Mouse (Mus musculus) neural tube, embryonic 11.5 days (tissue): Measurements from ENCODE around the gene Ptk7. TPM values are rescaled to one million over a fixed set of nuclear protein-coding genes. Genes with fewer than 3 reads are reported as not detected.

Experiments
- ATAC-seq: fragments of 200-750 bp; cut with Nextera tagmentation; 2 replicates; pipeline ENCODE4 v1.8.0; 2017; ENCODE audit warnings: moderate number of reproducible peaks, mild to moderate bottlenecking, moderate TSS enrichment, moderate library complexity; ENCODE audit not compliant: insufficient read depth, low FRiP score, low TSS enrichment
- DNase-seq: peaks from one replicate; pipeline ENCODE4 v3.0.0-alpha.2; 2015; ENCODE audit warnings: low spot score
- H3K27ac ChIP-seq: fragments of 300-500 bp; sonication (generic); 2 replicates; pipeline ENCODE4 v1.5.1; 2014; ENCODE audit warnings: low read depth, mild to moderate bottlenecking, low read length
- H3K27me3 ChIP-seq: fragments of 300-500 bp; sonication (generic); 2 replicates; pipeline ENCODE4 v1.6.1; 2014; ENCODE audit warnings: mild to moderate bottlenecking, low read length, mixed read lengths; ENCODE audit not compliant: control insufficient read depth, insufficient read depth
- H3K36me3 ChIP-seq: fragments of 300-500 bp; sonication (generic); 2 replicates; pipeline ENCODE4 v1.6.1; 2014; ENCODE audit warnings: mild to moderate bottlenecking, low read length, moderate library complexity, mixed read lengths; ENCODE audit not compliant: control insufficient read depth, insufficient read depth
- H3K4me1 ChIP-seq: fragments of 300-500 bp; sonication (generic); 2 replicates; pipeline ENCODE4 v1.6.1; 2014; ENCODE audit warnings: low read length, mixed read lengths; ENCODE audit not compliant: control insufficient read depth, insufficient read depth
- H3K4me2 ChIP-seq: fragments of 300-500 bp; sonication (generic); 2 replicates; pipeline ENCODE4 v1.6.1; 2014; ENCODE audit warnings: low read depth, mild to moderate bottlenecking, moderate library complexity
- H3K4me3 ChIP-seq: fragments of 300-500 bp; sonication (generic); 2 replicates; pipeline ENCODE4 v1.5.1; 2014; ENCODE audit warnings: low read depth, low read length
- H3K9ac ChIP-seq: fragments of 300-500 bp; sonication (generic); 2 replicates; pipeline ENCODE4 v1.6.1; 2014; ENCODE audit warnings: mild to moderate bottlenecking, low read length
- H3K9me3 ChIP-seq: fragments of 300-500 bp; sonication (generic); 2 replicates; pipeline ENCODE4 v1.6.1; 2016; ENCODE audit warnings: low read length; ENCODE audit not compliant: control insufficient read depth
- WGBS: fragments of 180-500 bp; shearing (Covaris S2); extraction: QIAGEN DNeasy Blood & Tissue Kit; methylation state at CpG from one replicate; pipeline ENCODE4 v1.1.7; 2014; 5-methylcytosine and 5-hydroxymethylcytosine counted together
- polyA plus RNA-seq: library from polyadenylated mRNA; unstranded; fragments of >200 nt; fragmentation: Nextera tagmentation; extraction: Ambion mirVana; gene quantifications from 2 replicates; pipeline ENCODE4 v1.2.1, GENCODE M21; 2014

Ptk7 gene
- polyA plus RNA-seq, 1 experiment from 2014 or later = 32.9 TPM

GRCm38 (mm10) chr17:46554646-46554976 is 74.7 kb downstream of the Ptk7 start:
- Histone ChIP-seq H3K4me3 (peak overlapping the region; percentile 96), H3K4me1 (peaks cover 22% of the 10 kb centered on the region), H3K27ac (no peak overlapping the region), H3K36me3 (no peaks in the 10 kb centered on the region; the same call in none of the 2 replicates), H3K4me2 (peak overlapping the region; percentile 89), H3K9me3 (no peaks in the 10 kb centered on the region), H3K27me3 (no peaks in the 10 kb centered on the region), H3K9ac (peak overlapping the region; percentile 96)
- ATAC-seq (no peak), DNase-seq (peak; percentile 31)
- 1% methylated on average over 11 of the region's 11 CpGs for WGBS

GRCm38 (mm10) chr17:46553926-46554325 is 75.4 kb downstream of the Ptk7 start:
- Histone ChIP-seq H3K27me3 (no peaks in the 10 kb centered on the region), H3K4me3 (peak overlapping the region; percentile 96), H3K4me2 (peak overlapping the region; percentile 89), H3K36me3 (no peaks in the 10 kb centered on the region; the same call in none of the 2 replicates), H3K9ac (peak overlapping the region; percentile 96), H3K27ac (no peak overlapping the region), H3K9me3 (no peaks in the 10 kb centered on the region), H3K4me1 (peaks cover 22% of the 10 kb centered on the region)
- WGBS = 74% methylated on average over 3 of the region's 3 CpGs
- ATAC-seq (no peak), DNase-seq (no peak)

- no peaks in the 10 kb centered on the region; the same call in none of the 2 replicates for H3K36me3 ChIP-seq
- peak overlapping the region; percentile 54; the same call in 1 of the 2 replicates for H3K27ac ChIP-seq
- no peaks in the 10 kb centered on the region for H3K27me3 ChIP-seq
- peak overlapping the region; percentile 24 for H3K4me3 ChIP-seq
- H3K9ac ChIP-seq = peak overlapping the region; percentile 31
- ATAC-seq (no peak), DNase-seq (no peak)
- WGBS = 46% methylated on average over 11 of the region's 11 CpGs
- H3K4me1 ChIP-seq = peaks cover 22% of the 10 kb centered on the region
- no peaks in the 10 kb centered on the region for H3K9me3 ChIP-seq
- peak overlapping the region; percentile 89 for H3K4me2 ChIP-seq
Observed at GRCm38 (mm10) chr17:46553469-46553868, 75.8 kb downstream of the Ptk7 start.

- peak; percentile 86 for DNase-seq
- Histone ChIP-seq H3K36me3 (peaks cover 2% of the 10 kb centered on the region), H3K4me2 (peak overlapping the region; percentile 89), H3K9ac (peak overlapping the region; percentile 5), H3K4me3 (peak overlapping the region; percentile 24), H3K27me3 (no peaks in the 10 kb centered on the region), H3K27ac (peak overlapping the region; percentile 54; the same call in 1 of the 2 replicates), H3K4me1 (peaks cover 22% of the 10 kb centered on the region), H3K9me3 (no peaks in the 10 kb centered on the region)
- ATAC-seq = peak; percentile 74
- under 1% methylated on average over 24 of the region's 24 CpGs for WGBS
Observed at GRCm38 (mm10) chr17:46552841-46553423, 76.4 kb downstream of the Ptk7 start.

GRCm38 (mm10) chr17:46552151-46552550 is 77.2 kb downstream of the Ptk7 start:
- Histone ChIP-seq H3K4me2 (no peak overlapping the region), H3K4me3 (no peak overlapping the region), H3K9me3 (no peaks in the 10 kb centered on the region), H3K9ac (no peak overlapping the region), H3K36me3 (peaks cover 2% of the 10 kb centered on the region), H3K27ac (no peak overlapping the region), H3K27me3 (no peaks in the 10 kb centered on the region), H3K4me1 (peaks cover 25% of the 10 kb centered on the region)
- 86% methylated on average over 7 of the region's 7 CpGs for WGBS
- no peak for DNase-seq
- ATAC-seq = no peak

GRCm38 (mm10) chr17:46551369-46551768 is 77.9 kb downstream of the Ptk7 start:
- ATAC-seq = no peak
- 93% methylated on average over 6 of the region's 6 CpGs for WGBS
- peaks cover 31% of the 10 kb centered on the region for H3K4me1 ChIP-seq

GRCm38 (mm10) chr17:46550904-46551303 is 78.4 kb downstream of the Ptk7 start:
- H3K27me3 ChIP-seq = no peaks in the 10 kb centered on the region
- no peak overlapping the region for H3K4me3 ChIP-seq
- no peak overlapping the region for H3K9ac ChIP-seq
- H3K27ac ChIP-seq = no peak overlapping the region
- no peak overlapping the region for H3K4me2 ChIP-seq
- peaks cover 33% of the 10 kb centered on the region for H3K4me1 ChIP-seq
- peaks cover 2% of the 10 kb centered on the region for H3K36me3 ChIP-seq
- H3K9me3 ChIP-seq = no peaks in the 10 kb centered on the region
- 87% methylated on average over 7 of the region's 7 CpGs for WGBS
- no peak for DNase-seq
- no peak for ATAC-seq

More at GRCm38 (mm10) chr17:46551369-46551768, 77.9 kb downstream of the Ptk7 start:
- H3K9me3 ChIP-seq = no peaks in the 10 kb centered on the region
- peaks cover 2% of the 10 kb centered on the region for H3K36me3 ChIP-seq
- no peak for DNase-seq
- H3K4me3 ChIP-seq = no peak overlapping the region
- H3K9ac ChIP-seq = no peak overlapping the region
- no peak overlapping the region for H3K27ac ChIP-seq
- H3K27me3 ChIP-seq = no peaks in the 10 kb centered on the region
- H3K4me2 ChIP-seq = no peak overlapping the region

GRCm38 (mm10) chr17:46549642-46550041 is 79.7 kb downstream of the Ptk7 start:
- Histone ChIP-seq H3K4me1 (peaks cover 37% of the 10 kb centered on the region), H3K9me3 (no peaks in the 10 kb centered on the region), H3K36me3 (peaks cover 2% of the 10 kb centered on the region), H3K9ac (no peak overlapping the region), H3K4me2 (no peak overlapping the region), H3K27me3 (no peaks in the 10 kb centered on the region), H3K4me3 (0 out of 2 replicates have a peak overlapping the region, but pooled peaks have one; percentile 2), H3K27ac (no peak overlapping the region)
- 90% methylated on average over 9 of the region's 9 CpGs for WGBS
- DNase-seq = no peak
- ATAC-seq = no peak

- Histone ChIP-seq H3K4me3 (0 out of 2 replicates have a peak overlapping the region, but pooled peaks have one; percentile 2), H3K9me3 (no peaks in the 10 kb centered on the region), H3K27me3 (no peaks in the 10 kb centered on the region), H3K4me1 (peaks cover 34% of the 10 kb centered on the region), H3K36me3 (peaks cover 2% of the 10 kb centered on the region), H3K9ac (no peak overlapping the region), H3K4me2 (no peak overlapping the region), H3K27ac (no peak overlapping the region)
- DNase-seq (peak; percentile 76), ATAC-seq (no peak)
- 27% methylated on average over 8 of the region's 8 CpGs for WGBS
Observed at GRCm38 (mm10) chr17:46549193-46549592, 80.1 kb downstream of the Ptk7 start.
